Mouse (Mus musculus) urinary bladder, postnatal 14 days (tissue): ENCODE data around the gene Ttc33.
"Not testable (repeated sequence)": the region's sequence is repeated elsewhere in the genome, so short reads cannot be mapped to it uniquely, and the experiment has no call there.

Experiments used
- DNase-seq: peaks from one replicate; pipeline ENCODE4 v3.0.0; 2021; ENCODE audit warnings: low spot score

The Ttc33 gene

DNA sequence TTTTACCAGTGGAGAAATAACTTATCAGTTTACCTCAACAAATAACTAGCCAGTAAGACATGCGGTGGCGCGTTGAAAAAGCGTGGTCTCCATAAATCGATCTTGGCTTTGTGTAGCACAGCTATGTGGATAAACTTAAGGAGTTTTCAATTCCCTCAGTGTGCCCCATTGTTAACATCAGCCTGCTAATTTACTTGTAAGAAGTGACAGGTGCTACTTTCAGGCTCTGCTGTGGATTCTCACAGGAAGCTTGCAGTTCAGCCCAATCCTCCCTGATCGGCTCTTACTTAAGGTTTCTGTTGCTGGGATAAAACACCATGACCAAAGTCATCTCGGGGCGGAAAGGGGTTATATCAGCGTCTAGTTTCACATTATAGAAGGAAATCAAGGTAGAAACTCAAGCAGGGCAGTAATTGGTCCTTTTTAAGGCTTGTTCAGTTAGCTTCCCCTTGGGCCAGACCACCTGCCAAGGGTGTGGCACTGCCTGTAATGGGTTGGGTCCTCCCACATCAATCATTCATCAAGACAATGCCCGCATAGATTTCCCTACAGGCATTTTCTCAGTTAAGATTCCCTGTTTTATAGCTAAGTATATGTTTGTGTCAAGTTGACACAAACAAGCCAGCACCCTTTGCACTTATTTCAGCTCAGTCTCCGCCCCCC lies 526 bp upstream of the Ttc33 start:
- no peak for DNase-seq

DNA sequence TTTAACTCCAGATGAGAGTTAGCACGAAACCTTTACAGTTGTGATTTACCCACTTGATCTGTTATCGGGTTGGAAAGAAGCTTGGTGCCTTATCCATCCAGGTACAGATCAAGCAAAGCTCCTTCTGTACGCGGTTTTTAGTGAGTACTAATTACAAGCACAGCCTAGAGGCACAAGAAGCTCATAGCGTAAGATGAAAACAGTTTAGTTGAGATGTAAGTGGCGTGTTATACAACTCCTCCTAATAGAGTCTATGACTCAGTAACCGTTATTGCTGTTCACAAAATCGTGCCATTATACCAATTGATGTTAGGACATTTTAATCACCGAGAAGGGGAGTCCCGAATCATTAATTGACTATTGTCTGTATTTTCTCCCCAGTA lies 959 bp downstream of the Ttc33 start:
- DNase-seq: no peak

DNA sequence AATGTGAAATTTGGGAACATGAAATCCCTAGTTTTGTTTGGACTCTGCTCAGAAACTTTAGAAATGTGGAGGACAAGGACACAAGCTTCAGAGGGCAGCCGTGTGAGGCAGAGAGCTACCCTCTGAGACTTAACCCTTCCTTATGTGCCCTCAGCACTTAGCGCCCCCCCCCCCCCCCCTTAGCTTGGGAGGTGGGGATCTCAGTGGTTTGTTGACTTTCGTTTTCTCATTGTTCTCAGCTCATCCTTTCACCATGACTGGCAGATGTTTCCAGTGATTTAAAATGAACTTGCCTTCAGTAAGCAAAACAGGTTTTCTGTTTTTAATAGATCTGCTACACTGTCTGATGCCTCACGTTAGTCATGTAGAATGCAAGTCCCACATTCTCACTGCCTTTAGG lies 1.8 kb downstream of the Ttc33 start:
- no peak for DNase-seq

DNA sequence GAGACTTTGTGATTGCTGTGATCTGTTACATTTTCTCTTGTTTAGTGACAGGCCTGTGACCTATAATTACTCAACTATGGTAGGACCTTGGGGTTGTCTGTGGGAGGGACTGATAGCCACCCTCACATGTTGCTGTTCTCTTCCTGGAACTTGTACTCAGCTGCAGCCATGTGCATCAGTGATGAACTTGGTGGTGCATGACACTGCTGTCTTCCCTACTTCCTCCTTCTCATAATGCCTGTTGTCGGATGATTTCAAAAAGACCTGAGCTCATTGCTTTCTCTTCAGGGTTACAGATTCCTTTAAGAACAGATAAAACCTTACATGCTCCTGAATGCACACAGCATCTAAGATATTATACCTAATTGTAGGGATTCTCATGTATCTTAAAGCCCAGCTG lies 2.7 kb downstream of the Ttc33 start:
- DNase-seq: no peak

DNA sequence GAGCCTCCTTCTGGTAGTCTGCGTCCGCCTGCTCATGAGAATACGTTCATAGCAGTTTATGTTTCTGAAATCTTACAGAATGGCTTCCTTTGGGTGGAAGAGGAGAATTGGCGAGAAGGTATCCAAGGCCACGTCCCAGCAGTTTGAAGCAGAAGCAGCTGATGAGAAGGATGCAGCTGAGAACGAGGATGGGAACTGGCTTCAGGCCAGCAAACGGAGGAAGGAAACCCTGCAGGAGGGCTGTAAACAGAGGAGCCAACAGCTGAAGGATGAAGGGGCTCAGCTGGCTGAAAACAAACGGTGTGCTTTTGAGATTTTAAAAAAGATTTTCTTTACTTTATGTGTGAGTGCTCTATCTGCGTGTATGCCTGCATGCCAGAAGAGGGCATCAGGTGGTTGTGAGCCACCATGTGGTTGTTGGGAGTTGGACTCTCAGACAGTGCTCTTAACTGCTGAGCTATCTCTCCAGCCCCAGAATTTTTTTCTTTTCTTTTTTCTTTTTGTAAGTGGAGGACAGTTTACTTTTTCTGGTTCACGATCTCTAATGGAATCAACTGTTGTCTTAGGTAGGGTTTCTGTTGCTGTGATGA lies 4.3 kb downstream of the Ttc33 start:
- no peak for DNase-seq

DNA sequence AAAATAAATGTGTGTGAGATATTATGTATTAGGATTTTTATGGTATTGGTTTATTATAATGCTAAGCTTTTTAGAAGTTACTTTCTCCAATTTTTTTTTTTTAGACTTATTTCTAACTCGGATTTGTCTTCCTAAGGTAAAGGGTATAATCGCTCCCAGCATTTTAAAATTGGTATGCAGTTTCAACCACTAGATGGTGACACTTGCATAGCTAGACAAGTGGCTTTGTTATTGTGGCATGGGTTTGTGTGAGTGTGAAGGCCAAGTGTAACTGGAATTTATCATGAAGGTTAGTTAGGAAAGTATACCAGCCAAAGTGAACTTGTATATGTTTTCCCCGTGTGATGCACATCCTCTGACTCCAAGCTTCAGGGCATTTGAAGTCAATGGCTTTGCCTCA lies 8.5 kb downstream of the Ttc33 start:
- DNase-seq: no peak

DNA sequence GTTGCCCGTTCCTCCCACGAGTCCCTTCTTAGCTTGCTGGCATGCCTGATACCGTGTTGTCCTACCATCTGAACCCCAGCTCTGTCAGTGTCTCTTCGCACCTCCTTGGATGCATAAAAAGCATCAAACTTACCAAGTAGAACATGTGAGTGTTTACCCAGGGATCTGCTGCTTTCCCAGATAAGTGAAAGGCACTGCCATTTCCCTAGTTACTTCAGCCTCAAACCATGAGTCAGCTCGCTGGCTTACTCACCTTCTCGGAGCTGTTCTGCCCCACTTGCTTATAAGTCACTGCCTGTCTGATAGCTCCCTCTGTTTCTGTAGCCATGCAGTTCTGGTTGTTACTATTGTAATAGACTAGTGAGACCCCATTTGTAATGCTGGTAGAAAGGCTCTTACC lies 9.1 kb downstream of the Ttc33 start:
- DNase-seq: peak; percentile 40

DNA sequence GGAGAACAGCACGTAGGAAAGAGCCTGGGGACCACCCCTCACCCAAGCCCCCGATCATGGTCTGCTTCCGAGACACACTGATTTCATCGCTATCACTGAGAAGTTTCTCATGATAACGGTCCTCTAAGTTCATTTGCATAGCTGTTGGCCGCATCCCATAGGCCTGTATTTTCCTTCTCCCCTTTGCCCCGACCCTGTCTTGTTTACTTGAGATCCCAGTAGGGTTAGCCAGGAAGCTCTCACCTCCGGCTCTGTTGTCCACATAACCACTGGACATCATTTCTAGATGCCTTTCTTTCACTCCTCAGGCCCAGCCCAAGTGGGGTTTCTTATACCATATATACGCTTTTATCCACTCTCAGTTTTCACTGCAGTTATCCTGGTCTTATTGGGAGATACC lies 9.6 kb downstream of the Ttc33 start:
- DNase-seq: no peak

DNA sequence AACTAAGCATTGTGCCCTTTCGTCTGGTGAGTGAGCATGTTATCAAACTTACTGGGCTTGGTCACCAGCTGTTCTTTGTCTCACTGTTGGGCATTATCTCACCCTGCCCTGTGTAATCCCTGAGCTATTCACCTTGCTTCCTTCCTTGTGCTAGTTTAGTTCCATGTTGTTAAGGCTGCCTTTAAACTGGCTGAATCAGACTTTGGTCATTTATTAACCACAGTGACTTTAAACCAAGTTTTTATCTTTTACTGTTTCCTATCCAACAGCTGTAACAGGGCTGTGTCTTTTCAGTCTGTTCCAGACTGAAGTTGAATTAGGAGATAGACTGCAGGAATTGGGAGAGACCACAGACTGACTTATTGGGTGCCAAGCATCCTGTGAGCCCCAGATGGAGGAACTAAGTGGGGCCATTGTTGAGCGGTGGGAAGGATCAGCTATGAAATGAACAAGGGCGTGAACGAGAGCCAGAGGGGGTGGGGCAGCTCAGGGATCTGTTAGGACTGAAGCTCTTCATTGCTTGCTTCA lies 10.7 kb downstream of the Ttc33 start:
- peak; percentile 23 for DNase-seq

DNA sequence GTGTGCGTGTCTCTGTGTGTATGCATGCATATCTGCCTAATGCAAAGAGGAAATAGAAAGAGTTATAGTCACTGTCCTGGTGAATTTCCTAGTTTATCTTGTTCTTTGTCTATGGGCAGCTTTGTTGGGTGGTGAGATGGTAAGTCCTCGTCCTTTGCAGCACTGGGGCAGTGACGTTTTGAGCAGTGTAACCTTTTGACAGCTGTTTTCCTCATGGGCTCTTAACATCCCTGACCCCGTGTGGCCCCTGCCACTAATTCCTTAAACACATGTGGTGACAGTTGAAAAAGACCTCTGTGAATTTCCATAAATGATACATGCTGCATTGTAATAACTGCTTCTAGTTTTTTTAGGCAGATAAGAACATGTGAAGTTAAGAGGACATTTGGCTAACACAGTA lies 11.4 kb downstream of the Ttc33 start:
- no peak for DNase-seq

DNA sequence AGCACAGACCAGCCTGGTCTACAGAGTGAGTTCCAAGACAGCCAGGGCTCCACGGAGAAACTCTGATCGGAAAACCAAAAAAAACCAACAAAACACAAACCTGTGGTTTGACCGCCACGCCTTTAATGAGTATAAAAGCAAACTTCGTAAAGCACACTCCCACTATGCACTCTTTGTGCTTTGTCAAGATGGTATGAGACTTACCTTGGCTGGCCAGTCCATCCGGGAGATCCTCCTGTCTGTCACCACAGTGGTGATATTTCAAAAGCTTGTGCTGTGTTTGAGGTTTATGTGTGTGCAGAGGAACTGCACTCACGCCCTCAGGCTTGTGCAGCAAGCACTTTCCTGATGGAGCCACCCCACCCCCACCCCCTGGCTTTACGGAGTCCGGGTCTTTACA lies 19.9 kb downstream of the Ttc33 start:
- DNase-seq: no peak

DNA sequence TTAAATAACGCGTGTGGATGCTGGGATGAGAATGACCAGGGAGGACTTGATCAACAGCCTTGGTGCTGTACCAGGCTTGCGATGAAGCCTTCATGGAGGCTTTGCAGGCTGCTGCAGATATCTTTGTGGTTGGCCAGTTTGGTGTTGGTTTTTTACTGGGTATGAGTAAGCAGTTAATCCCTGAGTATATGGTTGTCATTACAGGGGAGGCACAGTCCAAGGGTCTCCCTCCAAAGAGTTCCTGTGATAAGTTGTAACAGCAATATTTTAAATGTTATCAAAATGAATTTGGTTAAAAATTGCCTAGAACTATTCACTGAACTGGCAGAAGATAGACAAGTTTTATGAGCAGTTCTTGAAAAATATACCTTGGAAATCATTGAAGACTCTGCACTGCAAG lies 23.8 kb downstream of the Ttc33 start:
- DNase-seq: no peak

DNA sequence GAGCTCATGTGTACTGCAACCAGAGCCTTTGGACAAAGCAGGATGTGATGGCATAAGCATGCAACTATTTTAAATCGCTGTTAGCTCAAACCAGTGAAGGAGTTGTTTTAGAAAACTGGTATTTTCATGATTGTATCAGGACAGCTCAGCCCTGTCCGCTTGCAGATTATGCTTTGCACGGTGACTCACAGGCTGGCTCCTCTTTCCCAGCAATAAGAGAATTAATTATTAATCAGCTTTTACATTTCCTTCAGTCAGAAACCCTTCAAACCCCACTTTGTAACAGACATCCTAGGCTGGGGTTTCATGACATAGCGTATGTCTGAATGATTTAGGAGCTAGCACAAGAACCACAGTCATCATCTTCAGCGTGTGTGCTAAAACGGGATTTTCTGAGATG lies 35.2 kb downstream of the Ttc33 start:
- no peak for DNase-seq

DNA sequence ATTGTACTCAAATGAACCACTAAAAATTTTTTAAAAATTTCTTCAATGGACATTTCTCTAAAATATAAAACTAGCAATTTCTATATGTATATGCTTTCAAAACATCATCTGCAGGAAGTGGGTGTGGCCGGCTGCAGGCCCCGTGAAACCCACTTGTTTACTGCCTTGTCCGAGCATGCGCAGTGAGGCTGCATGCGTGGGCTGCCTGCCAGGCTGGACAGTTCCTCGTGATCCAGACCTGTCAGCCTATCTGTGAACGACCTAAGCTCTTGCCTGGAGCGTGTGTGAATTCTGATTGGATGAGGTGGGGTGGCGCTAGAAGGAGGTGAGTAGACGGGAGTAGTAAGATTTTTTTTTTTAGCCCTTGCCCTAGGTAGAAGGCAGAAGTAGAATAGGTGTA lies 45.4 kb downstream of the Ttc33 start:
- not testable (repeated sequence) for DNase-seq

DNA sequence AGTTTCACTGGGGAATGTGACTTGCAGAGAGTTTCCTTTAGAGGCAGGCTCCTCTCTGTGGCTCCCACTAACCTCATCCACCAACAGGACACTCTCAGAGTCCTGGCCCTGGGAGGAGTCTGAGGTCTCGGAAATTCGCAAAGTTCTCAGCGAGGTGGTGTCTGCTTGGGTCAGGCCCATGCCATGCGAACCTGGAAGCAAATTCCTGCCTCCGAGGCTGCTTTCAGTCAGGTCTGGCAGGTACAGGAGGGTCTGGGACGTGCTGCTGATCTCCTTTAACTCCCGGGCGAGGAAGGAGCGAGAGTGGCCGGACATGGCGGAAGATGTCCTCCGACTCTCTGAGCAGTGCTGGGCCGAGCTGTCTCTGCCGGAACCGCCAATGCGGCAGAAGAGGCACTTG lies 49.3 kb downstream of the Ttc33 start:
- no peak for DNase-seq

DNA sequence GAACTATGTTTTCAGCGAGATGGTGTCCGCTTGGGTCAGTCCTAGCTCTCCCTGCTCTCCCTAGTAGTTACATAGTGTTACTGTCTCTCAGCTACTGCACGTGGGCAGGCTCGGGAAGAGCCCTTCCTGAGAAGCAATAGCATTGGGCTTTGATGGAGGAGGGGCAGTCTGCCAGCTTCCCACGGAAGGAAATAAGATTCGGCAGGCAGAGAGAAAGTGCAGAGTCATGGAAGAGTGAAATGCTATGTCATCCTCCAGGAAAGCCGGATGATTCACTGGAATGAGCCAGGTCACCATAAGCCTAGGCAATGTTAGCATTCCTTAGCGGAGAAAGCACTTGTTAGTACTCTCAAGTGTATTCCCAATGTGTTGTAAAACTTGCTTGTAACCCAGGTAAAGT lies 50.2 kb downstream of the Ttc33 start:
- peak; percentile 28 for DNase-seq

DNA sequence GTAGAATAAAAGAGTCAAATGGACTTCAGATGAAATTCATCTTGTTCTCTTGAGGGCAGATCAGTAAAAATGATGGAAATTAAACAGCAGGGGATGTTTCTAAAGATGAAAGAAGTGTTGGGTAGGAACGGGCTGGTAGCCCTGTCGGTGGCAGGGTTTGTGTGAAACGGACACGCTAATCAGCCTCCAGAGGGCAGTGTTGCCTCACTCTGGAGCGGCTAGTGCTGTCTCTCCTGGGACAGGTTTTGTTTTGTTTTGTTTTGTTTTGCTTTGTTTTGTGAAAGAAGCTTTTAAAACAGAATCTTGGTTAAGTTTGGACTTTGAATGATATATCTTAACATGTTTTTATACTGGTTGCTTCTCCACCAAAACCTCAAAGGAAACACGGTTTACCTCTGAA lies 51.2 kb downstream of the Ttc33 start:
- peak; percentile 85 for DNase-seq

DNA sequence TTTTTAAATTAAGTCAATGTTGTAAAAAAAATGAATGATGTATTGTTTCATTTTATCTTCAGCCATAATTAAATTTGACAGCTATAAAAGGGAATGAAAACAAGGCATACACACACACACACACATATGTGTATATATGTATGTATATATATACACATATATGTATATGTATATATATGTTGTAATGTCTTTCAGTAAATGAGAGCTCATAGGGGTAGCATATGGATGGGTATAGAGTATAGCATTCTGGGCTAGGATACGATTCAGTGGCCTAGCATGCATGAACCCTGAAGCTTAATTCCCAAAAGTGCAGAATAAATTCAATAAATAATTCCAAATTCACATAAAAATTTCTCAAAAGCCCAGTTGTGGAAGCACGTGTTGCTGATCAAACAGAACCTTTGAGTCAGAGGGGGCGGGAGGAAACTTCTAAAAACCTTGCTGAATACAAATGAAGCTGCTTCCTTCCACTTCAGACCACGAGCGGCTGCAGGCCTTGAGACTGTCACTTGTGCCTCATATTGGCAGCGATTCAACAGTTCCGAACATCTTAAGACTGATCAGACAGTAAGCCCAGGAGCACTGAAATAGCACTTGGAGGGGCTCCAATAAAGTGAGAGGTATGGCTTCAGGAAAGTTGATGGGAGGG lies 51.8 kb downstream of the Ttc33 start:
- DNase-seq: no peak

DNA sequence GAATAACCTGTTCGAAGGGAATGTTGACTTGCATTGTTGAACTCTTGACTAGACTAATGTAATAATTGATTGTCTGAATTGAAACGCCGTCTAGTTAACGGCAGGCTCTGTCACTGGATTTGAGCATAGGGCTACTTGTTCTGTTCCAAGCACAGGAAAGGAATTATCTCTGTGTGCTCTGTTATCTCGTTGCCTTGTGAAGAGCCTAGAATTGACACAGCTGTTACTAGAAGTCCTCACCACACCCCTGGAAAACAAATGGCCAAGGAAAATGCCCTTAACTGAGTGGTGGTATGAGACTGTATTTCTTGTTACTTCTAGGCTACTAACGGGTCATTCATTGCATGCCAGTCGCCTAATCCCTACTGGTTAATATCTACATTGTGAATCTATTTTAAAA lies 52.7 kb downstream of the Ttc33 start:
- DNase-seq: no peak

DNA sequence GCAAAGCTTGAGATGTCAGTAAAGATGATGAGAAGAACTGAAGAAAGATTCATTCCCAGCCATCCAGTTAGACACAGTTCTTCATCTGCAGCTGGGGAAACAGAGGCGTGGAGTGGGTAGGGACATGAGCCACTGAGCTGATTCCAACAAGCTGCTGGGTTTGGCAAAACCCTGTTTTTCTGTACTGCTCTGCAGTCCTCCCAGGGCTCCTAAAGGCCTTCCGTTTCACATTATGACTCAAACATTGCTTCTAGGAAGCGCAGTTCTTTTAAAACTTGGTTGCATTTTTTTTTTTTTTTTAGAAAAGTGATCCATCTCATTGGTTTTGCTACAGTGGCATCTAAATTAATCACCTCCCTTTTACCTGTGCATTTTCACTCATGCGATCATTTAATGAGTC lies 53.2 kb downstream of the Ttc33 start:
- no peak for DNase-seq

DNA sequence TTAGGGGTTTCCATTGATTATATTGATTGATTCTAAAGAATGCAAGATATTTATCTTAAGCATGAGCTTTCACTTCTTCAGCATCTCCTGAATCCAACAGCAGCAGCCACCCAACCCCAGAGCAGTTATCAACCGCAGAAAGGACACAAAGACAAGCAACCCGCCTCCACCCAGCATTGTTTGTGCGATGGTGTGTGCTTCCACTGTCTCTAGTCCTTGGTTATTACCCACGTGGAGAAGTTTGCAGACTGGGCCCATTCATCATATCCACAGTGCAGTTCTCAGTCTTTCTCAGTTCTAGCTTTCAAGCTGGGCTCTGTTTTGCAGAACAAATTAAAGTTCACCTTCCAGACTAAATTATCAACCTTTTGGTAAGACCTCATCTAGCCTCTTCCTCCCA lies 54.0 kb downstream of the Ttc33 start:
- no peak for DNase-seq

DNA sequence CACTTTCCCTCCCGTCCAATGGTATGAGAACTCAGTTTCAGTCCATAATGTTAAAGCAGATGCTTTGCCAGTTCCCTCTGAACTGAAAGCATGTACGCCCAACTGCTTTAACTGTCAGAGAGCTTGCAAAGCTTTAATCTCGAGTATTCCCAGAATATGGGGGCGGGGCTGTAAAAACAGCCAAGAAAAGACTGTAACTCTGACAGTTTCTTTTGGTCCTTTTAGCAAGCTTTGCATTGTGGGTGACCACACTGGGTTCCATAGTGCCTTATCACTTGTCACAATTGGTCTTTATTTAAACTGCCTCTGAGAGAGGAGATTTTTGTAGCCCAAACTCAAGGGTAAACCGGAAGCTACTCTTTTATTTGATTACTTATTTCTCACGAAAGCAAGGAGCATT lies 54.6 kb downstream of the Ttc33 start:
- DNase-seq: peak; percentile 31

DNA sequence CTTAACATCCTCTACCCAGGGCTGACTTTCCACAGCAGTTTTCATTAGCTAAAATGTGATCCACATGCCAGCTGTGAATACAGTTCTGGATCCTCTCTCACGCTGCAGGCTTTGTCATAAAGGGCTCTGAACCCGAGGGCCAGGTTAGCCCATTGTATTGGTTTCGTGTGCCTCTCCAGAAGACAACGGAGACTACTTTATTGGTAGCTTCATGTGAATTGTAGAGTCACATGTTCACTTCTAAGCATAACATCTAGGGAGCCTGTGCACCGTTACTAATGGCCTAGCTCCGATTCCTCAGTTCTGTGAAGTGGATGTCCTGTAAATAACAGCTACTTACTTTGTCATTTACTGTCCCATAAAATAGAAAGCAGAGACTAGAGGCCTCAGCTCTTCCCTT lies 55.0 kb downstream of the Ttc33 start:
- DNase-seq: no peak
